In the genomic region with DNA sequence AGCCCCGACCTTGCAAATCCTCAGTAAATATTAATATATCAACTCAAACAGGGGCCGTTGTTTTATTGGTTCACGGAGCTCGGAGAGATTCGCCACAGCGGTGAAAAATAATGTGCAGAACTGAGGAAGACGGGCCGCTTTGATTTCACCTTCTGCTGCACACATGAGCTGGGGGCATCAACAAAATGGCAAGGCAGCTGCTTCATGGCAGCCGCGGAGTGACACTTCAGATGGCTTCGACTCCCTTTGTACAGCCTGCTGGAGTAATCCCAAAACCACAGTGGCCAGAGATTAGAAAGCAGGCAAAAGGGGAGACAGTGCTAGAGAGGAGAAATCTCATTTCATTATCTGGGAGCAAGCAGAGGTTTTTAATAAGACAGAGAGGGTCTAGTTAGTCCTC, we compare ENCODE assay signal across 24 mouse cellular contexts. TPM values are rescaled to one million over a fixed set of nuclear protein-coding genes. Genes with fewer than 3 reads are reported as not detected.
DNase-seq lines count a peak whose midpoint lies in the region; ATAC-seq lines count a peak whose summit lies in the region.
"Had no signal": no experiment of that assay in that cellular context is flagged by ENCODE, and none has a peak within 500 bp of the region (broad histone marks: within the 10 kb centered on the region; RNA-seq: fewer than 3 reads in every experiment).

No protein-coding gene starts in this region.

- no peaks in the 10 kb centered on the region for H3K9me3 ChIP-seq in midbrain, embryonic 11.5 days (ENCODE audit: control insufficient read depth, low read length)
- H3K9me3 ChIP-seq in midbrain, embryonic 10.5 days (replicated peaks), result no peaks in the 10 kb centered on the region
- H3K9me3 ChIP-seq in hindbrain, embryonic 16.5 days (ENCODE audit: control insufficient read depth, low read length), result no peaks in the 10 kb centered on the region
- no peaks in the 10 kb centered on the region for H3K9me3 ChIP-seq in midbrain, embryonic 16.5 days (replicated peaks; ENCODE audit: control insufficient read depth, low read length, poor library complexity, severe bottlenecking)
- H3K9me3 ChIP-seq: heart, embryonic 15.5 days; intestine, embryonic 15.5 days had no signal

- 65% methylated on average over 11 of the region's 11 CpGs for WGBS in midbrain, embryonic 11.5 days
- 82% methylated on average over 11 of the region's 11 CpGs for WGBS in midbrain, embryonic 10.5 days
- WGBS in hindbrain, embryonic 16.5 days, result 20% methylated on average over 11 of the region's 11 CpGs
- 23% methylated on average over 11 of the region's 11 CpGs for WGBS in midbrain, embryonic 16.5 days

- H3K36me3 ChIP-seq in midbrain, embryonic 11.5 days (ENCODE audit: control insufficient read depth, insufficient read depth, low read length), result peaks cover 3% of the 10 kb centered on the region; the same call in 1 of the 2 replicates
- peaks cover 69% of the 10 kb centered on the region for H3K36me3 ChIP-seq in midbrain, embryonic 10.5 days
- H3K36me3 ChIP-seq in hindbrain, embryonic 16.5 days (ENCODE audit: control insufficient read depth, insufficient read depth, low read length), result no peaks in the 10 kb centered on the region
- no peaks in the 10 kb centered on the region for H3K36me3 ChIP-seq in midbrain, embryonic 16.5 days (ENCODE audit: control insufficient read depth, insufficient read depth, low read length)
- H3K36me3 ChIP-seq: heart, embryonic 15.5 days; intestine, embryonic 15.5 days had no signal

- peaks cover 5% of the 10 kb centered on the region; the same call in 1 of the 2 replicates for H3K27me3 ChIP-seq in midbrain, embryonic 11.5 days (ENCODE audit: control insufficient read depth, insufficient read depth, low read length)
- peaks cover 50% of the 10 kb centered on the region for H3K27me3 ChIP-seq in midbrain, embryonic 10.5 days (ENCODE audit: low read depth, poor library complexity, severe bottlenecking)
- H3K27me3 ChIP-seq in hindbrain, embryonic 16.5 days (replicated peaks; ENCODE audit: control insufficient read depth, insufficient read depth, low read length), result peaks cover 7% of the 10 kb centered on the region
- H3K27me3 ChIP-seq in midbrain, embryonic 16.5 days (ENCODE audit: control insufficient read depth, insufficient read depth, low read depth, low read length), result peaks cover 9% of the 10 kb centered on the region

- ATAC-seq in midbrain, embryonic 11.5 days (ENCODE audit: low FRiP score), result peak; percentile 15; the same call in 1 of the 2 replicates
- ATAC-seq in hindbrain, embryonic 16.5 days, result no peak
- no peak; the same call in 1 of the 2 replicates for ATAC-seq in midbrain, embryonic 16.5 days
- ATAC-seq: intestine, embryonic 15.5 days had no signal

- H3K4me1 ChIP-seq in midbrain, embryonic 11.5 days (ENCODE audit: control insufficient read depth, insufficient read depth, low read length), result peaks cover 39% of the 10 kb centered on the region
- peaks cover 61% of the 10 kb centered on the region for H3K4me1 ChIP-seq in midbrain, embryonic 10.5 days
- peaks cover 14% of the 10 kb centered on the region for H3K4me1 ChIP-seq in hindbrain, embryonic 16.5 days (ENCODE audit: control insufficient read depth, insufficient read depth, low read depth, low read length)
- peaks cover 37% of the 10 kb centered on the region for H3K4me1 ChIP-seq in midbrain, embryonic 16.5 days (ENCODE audit: control insufficient read depth, insufficient read depth, low read length)
- H3K4me1 ChIP-seq: heart, embryonic 15.5 days; intestine, embryonic 15.5 days; megakaryocyte, embryonic 14.5 days had no signal

- H3K9ac ChIP-seq in midbrain, embryonic 11.5 days (ENCODE audit: low read length), result no peak overlapping the region
- H3K9ac ChIP-seq in hindbrain, embryonic 16.5 days (ENCODE audit: low read depth, low read length), result no peak overlapping the region
- H3K9ac ChIP-seq in midbrain, embryonic 16.5 days (ENCODE audit: low read depth, low read length), result peak overlapping the region; percentile 21; the same call in 1 of the 2 replicates
- H3K9ac ChIP-seq: heart, embryonic 15.5 days; intestine, embryonic 15.5 days; liver, embryonic 14.5 days; lung, embryonic 14.5 days had no signal

- no peak overlapping the region for H3K4me2 ChIP-seq in midbrain, embryonic 11.5 days
- H3K4me2 ChIP-seq in hindbrain, embryonic 16.5 days (ENCODE audit: low read length), result peak overlapping the region; percentile 20
- H3K4me2 ChIP-seq in midbrain, embryonic 16.5 days (ENCODE audit: low read length), result peak overlapping the region; percentile 60
- H3K4me2 ChIP-seq: heart, embryonic 15.5 days; intestine, embryonic 15.5 days; lung, embryonic 14.5 days had no signal

- H3K27ac ChIP-seq in midbrain, embryonic 11.5 days (ENCODE audit: low read depth, low read length), result peak overlapping the region; percentile 62
- no peak overlapping the region for H3K27ac ChIP-seq in midbrain, embryonic 10.5 days (replicated peaks)
- H3K27ac ChIP-seq in hindbrain, embryonic 16.5 days (ENCODE audit: low read depth, low read length), result peak overlapping the region; percentile 53; the same call in 1 of the 2 replicates
- peak overlapping the region; percentile 72 for H3K27ac ChIP-seq in midbrain, embryonic 16.5 days (ENCODE audit: low read length)
- H3K27ac ChIP-seq: gastrocnemius, adult 2 months; heart, embryonic 15.5 days; intestine, embryonic 15.5 days; liver, embryonic 14.5 days had no signal

- peak; percentile 61 to 62 for DNase-seq in cerebellum, postnatal 10 days
- DNase-seq in cerebellum, adult 9-10 months, result no peak
- no peak for DNase-seq in midbrain, embryonic 11.5 days (ENCODE audit: low spot score, missing footprints)
- no peak for DNase-seq in midbrain, embryonic 10.5 days (ENCODE audit: low spot score)
- DNase-seq in liver, result no peak
- DNase-seq in frontal cortex, postnatal 10 days (ENCODE audit: low spot score in 2 of 2), result no peak
- DNase-seq: adrenal gland, postnatal 14 days; cerebellum, adult 11 months; cerebellum, postnatal 36 days; gastrocnemius, adult 2 months; heart, postnatal 4 days; kidney, adult 9 months; kidney, postnatal 25 days; layer of hippocampus, postnatal 36 days; lung, embryonic 14.5 days; thymus, adult 18-20 months; thymus, postnatal 36 days had no signal

- H3K4me3 ChIP-seq in midbrain, embryonic 11.5 days (ENCODE audit: low read depth, low read length), result no peak overlapping the region
- no peak overlapping the region for H3K4me3 ChIP-seq in midbrain, embryonic 10.5 days
- H3K4me3 ChIP-seq in hindbrain, embryonic 16.5 days (ENCODE audit: low read length), result no peak overlapping the region
- H3K4me3 ChIP-seq in midbrain, embryonic 16.5 days (ENCODE audit: low read depth, low read length), result no peak overlapping the region
- H3K4me3 ChIP-seq: gastrocnemius, adult 2 months; heart, embryonic 15.5 days; intestine, embryonic 15.5 days; megakaryocyte, embryonic 14.5 days had no signal

RNA-seq across cellular contexts. Expression of gene Irx1, which starts 11.6 kb away (rescaled TPM):
- 6.5 and 6.7 TPM in 2 replicates for polyA plus RNA-seq in midbrain, embryonic 11.5 days (2014; fragmentation: Nextera tagmentation; extraction: Ambion mirVana)
- polyA plus RNA-seq in midbrain, embryonic 10.5 days (2016; fragmentation: Nextera tagmentation; extraction: Ambion mirVana), result 4.0 and 4.3 TPM in 2 replicates
- 4.1 and 5.7 TPM in 2 replicates for polyA plus RNA-seq in hindbrain, embryonic 16.5 days (2015; fragmentation: Nextera tagmentation; extraction: Ambion mirVana)
- polyA plus RNA-seq in midbrain, embryonic 16.5 days (2015; fragmentation: Nextera tagmentation; extraction: Ambion mirVana), result 9.6 and 10.3 TPM in 2 replicates
- polyA plus RNA-seq: intestine, embryonic 15.5 days; small intestine, adult 2 months had no signal

Comparison
In these comparisons a context has a peak if more than half of its experiments do, and no peak if none do; other contexts are left out.
1. DNase-seq: peak in cerebellum, postnatal 10 days (2 of 2); none in cerebellum, adult 9-10 months (single experiment), midbrain, embryonic 11.5 days (single experiment), midbrain, embryonic 10.5 days (single experiment), liver (single experiment) and frontal cortex, postnatal 10 days (0 of 2).